Mouse (Mus musculus): ENCODE data around the gene Acan.

DNA sequence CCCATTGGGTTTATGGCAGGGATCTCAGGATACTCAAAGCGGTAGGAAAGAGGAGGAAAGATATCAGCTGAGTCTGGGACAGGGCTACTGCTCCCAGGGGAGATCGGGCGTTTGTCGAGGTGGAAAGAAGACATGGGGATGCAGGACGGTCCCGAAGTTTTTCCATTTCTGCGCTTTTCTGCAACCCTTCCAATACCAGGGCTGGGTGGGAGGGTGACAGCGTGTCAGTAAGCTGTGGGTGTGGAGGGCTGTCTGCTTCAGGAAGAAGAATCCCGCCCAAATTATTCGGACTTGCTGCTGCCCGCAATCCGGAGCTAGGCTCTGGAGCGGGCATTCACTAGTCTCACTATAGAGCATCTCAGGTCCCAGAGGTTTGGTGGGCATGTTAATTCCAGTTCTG, 828 bp downstream of the Acan start:
- TF ChIP-seq USF2 (IDR thresholded peaks at IDR 0.05; ENCODE audit: borderline replicate concordance in 1 of 2, insufficient read depth in 1 of 2, low read depth in 1 of 2, low read length in 2 of 2) = no peak
- TF ChIP-seq UBTF (IDR thresholded peaks at IDR 0.05; ENCODE audit: borderline replicate concordance, insufficient read depth, low read depth, low read length) = no peak
- no peak for TF ChIP-seq GATA1 (IDR thresholded peaks at IDR 0.05; ENCODE audit: low read depth, low read length)
- TF ChIP-seq USF1 (IDR thresholded peaks at IDR 0.05; ENCODE audit: low read depth, low read length) = no peak
- TF ChIP-seq JUND (IDR thresholded peaks at IDR 0.05; ENCODE audit: low read depth, low read length) = no peak
- no peak for TF ChIP-seq CTCF (IDR thresholded peaks at IDR 0.05 in 2 of 3, conservative IDR thresholded peaks at IDR 0.05 in 1 of 3; ENCODE audit: control insufficient read depth in 1 of 3, insufficient read depth in 1 of 3, low read depth in 2 of 3, low read length in 3 of 3, poor library complexity in 1 of 3, severe bottlenecking in 1 of 3)
- no peak for TF ChIP-seq RAD21 (IDR thresholded peaks at IDR 0.05; ENCODE audit: low read depth, low read length)
- TF ChIP-seq TAL1 (IDR thresholded peaks at IDR 0.05; ENCODE audit: low read length) = no peak
